Mouse (Mus musculus): ENCODE data around the gene Clasp2.
A peak's percentile ranks its signal among the peaks of the same experiment; 100 is the strongest.

The Clasp2 gene

DNA sequence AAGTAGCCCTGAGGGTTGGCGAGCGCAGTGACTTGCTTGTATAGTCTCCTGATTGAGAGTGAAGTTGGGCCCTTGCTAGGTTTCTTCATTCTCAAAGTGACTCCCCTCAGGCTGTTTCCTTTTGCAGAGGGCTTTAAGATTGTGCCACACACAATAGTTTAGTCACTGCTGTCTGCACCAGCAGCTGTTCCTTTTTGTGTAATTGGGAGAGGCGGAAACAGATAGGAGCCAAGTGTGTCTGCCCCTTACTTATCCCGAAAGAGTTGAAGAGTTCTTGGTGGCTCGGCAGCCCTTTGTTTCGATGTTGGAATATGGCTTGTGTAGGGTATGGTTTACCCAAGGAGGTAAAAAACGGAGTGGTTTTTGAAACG is 190.8 kb downstream of the Clasp2 start:
- peak; percentile 22 for DNase-seq

DNA sequence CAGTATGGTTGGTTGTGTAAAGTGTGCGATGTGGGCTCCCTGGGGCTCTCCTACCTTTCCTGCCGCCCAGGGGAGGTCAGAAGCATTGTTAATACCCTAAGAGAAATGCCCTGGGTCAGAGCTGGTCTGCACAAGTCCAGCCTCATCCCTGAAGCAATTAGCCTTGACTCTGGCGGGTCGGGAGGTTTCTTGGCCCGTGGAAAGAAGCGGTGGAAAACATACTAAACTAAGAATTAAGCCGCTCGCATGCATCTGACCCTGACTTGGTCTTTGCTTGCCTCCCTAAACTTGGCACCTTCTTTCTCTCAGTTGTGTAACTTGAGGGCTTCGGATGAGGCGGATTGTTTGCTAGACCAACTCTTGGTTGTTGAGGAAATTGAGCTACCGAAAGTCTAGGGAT is 191.2 kb downstream of the Clasp2 start:
- DNase-seq: peak; percentile 10

DNA sequence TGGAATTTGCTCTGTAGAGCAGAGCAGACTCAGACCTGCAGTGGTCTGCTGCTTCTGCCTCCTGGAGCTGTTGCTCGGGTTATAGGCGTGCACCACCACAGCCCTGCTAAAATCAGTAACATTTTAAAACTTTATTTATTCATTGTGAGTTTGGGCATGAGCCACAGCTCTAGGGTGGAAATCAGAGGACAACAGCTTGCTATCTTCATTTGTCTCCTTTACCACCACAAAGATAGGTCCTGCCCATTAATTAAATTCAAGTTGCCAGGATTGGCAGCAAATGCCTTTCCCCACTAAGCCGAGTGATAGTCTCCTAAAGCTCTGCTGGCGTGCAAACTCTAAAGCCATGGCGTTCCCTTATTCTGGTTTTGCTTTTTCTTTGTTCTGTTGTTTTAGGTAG is 194.4 kb downstream of the Clasp2 start:
- no peak for DNase-seq

DNA sequence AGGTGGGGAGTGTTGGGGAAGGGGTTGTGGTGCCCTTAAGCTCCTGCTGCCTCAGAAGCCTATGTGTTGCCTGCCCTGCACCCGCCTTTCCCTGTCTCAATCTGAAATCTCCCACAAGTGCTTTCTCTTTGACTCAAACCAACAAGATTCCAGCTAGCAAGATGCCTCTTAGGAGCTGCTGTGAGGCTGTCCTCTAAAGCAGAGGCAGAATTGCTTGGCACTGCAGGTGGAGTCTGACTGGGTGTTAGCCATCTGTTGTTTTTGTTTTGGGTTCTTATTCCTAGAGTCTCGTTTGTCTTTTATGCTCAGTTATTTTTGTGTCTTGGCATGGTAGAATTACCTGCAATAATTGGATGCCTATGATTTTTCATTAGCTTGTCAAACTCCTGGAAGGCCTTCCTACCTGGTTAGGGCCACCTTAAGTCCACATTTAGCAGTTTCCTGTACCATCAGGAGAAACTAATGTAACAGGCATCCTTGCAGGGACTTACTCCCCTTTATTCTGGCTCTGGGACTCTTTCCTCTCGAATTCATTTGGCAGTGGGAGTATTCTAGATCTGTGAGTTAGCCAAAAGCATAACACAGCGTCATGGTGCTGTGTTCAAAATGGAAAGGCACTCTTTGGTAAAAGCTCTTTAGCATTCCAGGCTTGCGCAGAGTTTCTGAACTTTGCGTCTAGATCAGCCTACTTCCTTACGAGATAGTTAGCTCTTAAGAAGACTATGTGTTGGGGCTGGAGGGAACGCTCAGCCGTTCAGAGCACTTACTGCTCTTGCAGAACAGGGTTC is 198.0 kb downstream of the Clasp2 start:
- DNase-seq: no peak

DNA sequence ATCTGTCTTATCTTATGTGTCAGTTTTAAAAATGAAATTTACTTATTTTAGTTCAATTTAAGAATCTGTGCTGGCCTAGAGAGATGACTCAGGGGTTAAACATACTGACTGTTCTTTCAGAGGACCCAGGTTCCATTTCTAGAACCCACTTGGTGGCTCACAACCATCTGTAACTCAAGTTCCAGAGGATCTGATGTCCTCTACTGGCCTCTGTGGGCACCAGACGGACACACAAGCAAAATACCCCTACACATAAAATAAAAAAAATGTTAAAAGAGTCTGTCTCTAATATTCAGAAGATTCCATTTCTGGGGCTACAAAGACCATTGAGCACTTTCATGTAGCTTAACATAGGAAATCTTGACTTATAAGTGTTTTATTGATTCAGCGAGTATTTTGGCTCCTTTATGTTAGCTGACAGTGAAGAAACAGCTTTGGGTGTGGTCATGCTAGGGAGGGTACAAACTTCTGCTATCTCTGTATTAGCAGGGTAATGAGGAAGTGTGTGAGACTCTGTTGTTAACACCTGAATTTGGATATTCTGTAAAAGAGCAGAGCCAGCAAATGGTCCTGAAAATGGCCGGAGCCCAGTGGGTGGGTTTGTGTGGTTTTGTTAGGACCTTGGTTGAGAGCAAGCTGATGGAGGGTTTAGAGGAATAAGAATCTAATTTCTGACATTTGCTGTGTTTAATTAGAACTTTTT is 200.0 kb downstream of the Clasp2 start:
- DNase-seq: no peak

DNA sequence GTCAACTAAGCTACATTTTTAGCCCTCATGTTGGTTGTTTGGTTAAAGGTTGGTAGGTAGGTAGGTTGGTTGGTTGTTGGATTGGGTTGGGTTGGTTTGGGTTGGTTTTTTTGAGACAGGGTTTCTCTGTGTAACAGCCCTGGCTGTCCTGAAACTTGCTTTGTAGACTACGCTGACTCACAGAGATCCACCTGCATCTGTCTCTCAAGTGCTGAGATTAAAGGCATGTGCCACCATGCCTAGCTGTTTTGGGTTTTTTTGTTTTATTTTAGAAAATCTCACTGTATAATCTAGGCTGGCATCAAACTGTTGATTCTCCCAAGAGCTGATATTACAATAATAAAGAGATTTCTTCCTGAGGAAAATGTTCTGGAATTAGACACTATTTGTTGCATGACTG is 202.1 kb downstream of the Clasp2 start:
- no peak for DNase-seq

DNA sequence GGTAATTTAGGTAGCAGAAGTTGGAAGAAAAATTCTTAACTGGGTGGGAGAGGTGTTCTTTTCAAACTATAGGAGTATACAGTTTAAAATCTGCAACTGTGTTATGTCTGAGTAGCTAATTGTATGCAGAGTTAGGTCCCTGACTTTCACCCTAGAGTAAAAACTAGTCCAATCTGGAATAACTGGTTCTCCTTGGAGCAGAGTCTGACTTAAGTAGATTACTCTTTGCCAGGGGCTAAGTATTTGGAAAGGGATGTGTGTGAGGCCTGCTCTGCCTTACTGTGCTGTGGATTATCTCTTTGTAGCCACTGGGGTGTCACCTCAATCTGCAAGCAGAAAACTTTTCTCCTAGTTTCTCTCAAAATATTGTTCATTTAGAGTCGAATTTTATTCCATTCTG is 205.9 kb downstream of the Clasp2 start:
- no peak for DNase-seq

DNA sequence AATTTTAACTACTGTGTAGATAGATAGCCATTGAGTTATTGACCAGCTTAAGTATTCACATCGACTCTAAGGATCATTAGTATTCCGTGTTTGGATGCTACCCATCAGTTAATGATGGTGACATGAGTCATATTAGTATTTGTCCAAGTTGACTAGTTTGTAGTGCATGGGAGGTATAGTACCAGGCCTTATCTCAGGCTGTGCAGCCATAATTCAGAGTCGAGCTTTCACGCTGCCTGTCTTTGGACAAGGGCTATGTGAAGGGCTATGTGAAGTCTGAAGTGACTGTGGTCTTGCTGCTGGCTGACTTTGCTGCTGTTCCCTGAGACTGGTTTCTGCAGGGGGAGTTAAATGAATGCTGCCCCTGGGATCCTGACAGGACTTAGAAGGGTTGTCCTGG is 216.5 kb downstream of the Clasp2 start:
- DNase-seq: no peak

DNA sequence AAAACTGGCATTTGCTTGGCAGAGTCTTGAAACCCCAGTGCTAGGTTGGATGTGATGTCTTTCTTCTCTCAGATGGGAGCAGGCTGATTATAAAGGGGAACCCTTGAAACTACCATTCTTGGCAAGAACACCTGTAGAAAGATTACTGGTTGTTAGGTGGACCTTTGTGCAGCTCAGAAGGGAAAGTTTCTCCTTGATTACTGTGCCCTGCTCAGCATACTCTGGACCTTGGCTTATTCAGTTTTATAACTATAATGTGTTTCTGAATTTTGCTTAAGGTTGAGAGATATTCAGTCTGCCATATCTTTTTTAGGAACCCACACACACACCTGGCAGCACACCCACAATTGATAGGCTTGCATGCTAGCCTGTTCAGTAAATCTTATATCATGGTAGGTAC is 222.4 kb downstream of the Clasp2 start:
- DNase-seq: no peak

DNA sequence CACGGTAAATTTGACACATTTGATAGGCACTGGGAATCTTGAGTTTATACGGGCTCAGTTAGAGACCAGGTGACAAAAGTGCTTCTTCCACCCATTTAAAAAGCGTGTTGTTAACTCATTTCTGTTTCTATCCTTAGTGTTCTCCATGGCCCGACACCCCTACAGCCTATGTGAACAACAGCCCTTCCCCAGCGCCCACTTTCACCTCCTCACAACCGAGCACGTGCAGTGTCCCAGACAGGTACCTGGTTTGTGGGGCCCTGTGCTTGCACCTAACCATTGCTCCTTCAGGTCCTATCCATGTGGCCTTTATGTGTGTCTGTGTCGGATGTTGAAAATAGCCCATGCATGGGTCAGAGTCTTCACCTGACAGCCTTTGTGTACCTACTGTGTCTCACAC is 223.1 kb downstream of the Clasp2 start:
- no peak for DNase-seq

DNA sequence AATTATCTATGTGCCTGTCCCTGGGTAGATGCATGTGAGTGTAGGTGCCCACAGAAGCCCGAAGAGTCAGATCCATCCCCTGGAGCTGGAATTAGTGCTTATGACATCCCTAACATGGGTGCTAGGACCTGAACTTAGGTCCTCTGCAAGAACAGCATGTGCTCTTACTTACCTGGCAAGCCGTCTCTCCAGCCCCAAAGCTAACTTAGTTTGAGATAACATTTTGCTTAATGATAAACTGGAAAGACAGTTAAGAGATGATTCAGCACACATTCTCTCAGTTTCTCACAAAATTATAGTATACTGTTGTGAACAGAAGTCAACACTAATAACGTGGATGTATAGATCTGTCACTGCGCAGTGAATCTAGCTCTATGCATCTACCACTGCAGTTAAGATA is 225.6 kb downstream of the Clasp2 start:
- DNase-seq: no peak

DNA sequence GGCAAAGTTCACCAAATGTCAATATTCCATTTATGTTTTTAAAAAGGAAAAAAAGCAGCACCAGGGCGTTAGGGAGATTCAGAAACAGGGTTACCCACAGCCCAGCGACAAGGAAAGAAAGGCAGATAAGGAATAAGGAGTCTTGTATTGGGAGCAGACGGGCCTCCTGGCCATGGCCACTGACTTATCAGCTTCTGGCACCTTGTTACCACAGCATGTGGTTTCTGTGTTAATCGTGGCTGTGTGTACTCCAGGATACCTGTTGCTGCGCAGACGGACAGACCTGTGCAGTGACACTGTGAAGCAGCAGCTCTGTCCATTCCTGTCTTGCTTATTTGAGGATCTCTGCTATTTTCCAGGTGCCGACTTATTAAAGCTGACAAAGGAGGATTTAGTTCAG is 227.7 kb downstream of the Clasp2 start:
- no peak for DNase-seq
